Mouse (Mus musculus): ENCODE results near the gene Slc11a2.

DNA sequence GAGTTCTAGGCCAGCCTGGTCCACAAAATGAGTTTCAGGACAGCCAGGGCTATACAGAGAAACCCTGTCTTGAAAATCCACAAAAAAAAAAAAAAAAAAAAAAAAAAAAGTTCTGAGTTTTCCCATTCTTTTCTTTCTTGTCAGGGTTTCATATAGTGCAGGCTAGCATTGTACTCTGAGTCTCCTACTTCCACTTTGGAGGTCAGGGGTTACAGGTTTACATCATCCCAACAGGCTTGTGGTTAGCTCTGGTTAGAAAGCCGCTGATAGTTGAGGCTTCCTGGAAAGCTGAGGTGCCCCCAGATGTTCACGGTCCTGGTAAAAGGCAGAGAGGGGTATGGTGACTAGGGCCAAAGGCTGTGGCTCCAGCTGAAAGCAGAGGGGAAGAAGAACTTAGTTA, 22.0 kb upstream of the Slc11a2 start:
- no peak for TF ChIP-seq CTCF (conservative IDR thresholded peaks at IDR 0.05; ENCODE audit: low read length)
- TF ChIP-seq NANOG (IDR thresholded peaks at IDR 0.05; ENCODE audit: borderline replicate concordance, low read length), result no peak

Data from E14TG2a.4 (cell line).